Mouse (Mus musculus): ENCODE measurements around the gene Map4k3.
"Not testable (repeated sequence)": the region's sequence is repeated elsewhere in the genome, so short reads cannot be mapped to it uniquely, and the experiment has no call there.

Gene Map4k3

GRCm38 (mm10) chr17:80632354-80632753 lies 95.9 kb downstream of the Map4k3 start:
- DNase-seq (ENCODE audit: low read depth): peak; percentile 10

DNA sequence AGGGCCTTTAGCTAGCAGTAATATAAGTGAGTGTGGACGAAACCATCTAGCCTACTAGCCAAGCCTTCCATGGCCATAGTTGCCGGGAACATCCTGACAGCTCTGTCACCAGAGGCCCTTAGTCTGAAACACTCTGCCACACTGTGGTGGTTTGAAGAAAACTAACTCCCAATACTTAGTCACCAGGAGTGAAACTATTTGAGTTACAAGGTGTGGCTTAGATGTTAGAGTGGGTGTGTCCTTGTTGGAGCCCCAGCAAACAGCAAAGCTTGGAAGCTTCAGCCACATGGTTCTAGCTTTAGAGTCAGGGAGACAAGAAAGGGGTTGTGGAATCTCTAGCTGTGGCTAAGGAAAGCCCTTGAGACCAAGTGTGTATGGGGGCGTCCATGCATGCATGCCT lies 97.3 kb downstream of the Map4k3 start:
- no peak for DNase-seq (ENCODE audit: low read depth)

DNA sequence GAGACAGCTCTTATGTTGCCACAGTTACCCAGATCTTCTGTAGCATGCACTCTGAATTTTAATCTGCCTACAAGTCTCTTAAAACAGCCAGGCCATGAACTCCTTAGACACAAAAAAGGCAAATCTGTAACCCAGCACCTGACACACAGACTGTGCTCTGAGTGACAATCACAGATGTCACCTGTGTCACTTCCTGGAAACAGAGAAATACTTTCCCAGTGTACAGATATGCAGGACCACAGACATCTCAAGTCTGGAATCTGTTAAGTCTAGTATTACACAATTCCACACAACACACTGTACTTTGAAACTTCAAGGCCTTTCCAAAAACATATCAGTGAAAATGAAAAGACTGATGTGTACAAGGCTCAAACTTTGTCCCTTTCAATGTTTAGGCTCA lies 103.3 kb downstream of the Map4k3 start:
- DNase-seq (ENCODE audit: low read depth): no peak

DNA sequence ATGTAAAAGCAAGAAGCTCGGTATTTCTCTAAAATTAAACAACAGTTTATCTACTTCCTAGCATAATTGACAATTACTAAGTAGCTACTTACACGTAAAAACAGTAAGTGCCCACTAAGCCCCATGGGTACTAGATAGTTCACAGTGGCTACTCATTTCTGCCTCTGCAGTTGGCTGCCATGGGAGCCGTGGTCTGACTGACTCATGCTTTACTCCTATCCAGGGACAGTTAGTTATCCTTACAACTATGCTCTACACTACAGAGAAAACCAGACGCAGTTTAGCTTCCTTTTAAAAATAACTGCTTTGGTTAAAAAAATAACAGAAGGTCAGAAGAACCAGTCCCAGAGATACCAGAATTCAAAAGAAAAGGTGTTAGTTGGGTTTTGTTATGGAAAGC lies 106.6 kb downstream of the Map4k3 start:
- DNase-seq (ENCODE audit: low read depth): no peak

GRCm38 (mm10) chr17:80620786-80621423 lies 107.4 kb downstream of the Map4k3 start:
- DNase-seq (ENCODE audit: low read depth): peak; percentile 65

GRCm38 (mm10) chr17:80619556-80619955 lies 108.7 kb downstream of the Map4k3 start:
- DNase-seq (ENCODE audit: low read depth): no peak

DNA sequence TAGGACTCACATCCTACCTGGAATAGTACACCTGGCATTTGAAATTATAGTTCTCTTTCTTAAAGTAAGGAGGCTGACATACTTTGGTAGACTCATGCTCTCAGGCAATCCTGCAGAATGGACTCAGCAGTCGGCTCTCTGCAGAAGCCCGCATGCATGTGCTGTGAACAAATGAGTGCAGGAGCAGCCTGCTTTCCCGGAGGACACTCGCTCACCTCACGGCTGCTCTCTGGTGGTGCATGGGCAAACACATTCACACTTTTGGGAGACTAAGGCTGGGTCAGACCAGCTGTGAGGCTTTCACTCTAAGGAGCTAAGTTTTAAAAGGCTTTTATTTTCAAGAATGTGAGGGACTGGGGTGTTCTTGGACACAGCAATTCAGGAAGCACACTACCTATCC lies 109.4 kb downstream of the Map4k3 start:
- DNase-seq (ENCODE audit: low read depth): no peak

- DNase-seq (ENCODE audit: low read depth): no peak
These were observed 124.5 kb downstream of the Map4k3 start for GRCm38 (mm10) chr17:80603806-80604205.

DNA sequence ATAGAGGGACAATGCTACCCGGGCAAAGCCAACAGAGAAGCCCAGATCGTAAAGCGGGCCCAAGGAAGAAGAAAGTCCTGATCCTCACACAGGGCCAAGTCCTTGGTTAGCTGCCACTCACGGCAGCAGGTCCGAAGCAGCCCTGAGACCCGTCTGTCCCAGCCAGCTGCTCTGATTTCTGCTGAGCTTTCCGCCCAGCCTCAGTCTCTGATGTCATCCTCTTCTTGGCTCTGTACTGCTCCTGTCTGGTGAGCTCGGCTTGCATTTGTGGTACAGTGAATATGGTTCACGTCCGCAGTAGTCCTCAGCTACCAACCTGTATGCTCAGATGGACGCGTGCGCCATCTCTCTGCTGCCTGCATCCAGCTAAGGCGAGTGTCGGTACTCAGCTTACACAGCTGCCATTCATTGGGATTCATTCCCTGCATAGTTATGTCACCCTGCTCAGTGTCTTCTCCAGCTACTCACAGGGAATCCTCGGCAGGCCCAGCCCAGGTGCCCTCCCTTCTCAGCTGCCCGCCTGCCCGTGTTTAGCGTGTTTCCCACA lies 125.1 kb downstream of the Map4k3 start:
- no peak for DNase-seq (ENCODE audit: low read depth)

DNA sequence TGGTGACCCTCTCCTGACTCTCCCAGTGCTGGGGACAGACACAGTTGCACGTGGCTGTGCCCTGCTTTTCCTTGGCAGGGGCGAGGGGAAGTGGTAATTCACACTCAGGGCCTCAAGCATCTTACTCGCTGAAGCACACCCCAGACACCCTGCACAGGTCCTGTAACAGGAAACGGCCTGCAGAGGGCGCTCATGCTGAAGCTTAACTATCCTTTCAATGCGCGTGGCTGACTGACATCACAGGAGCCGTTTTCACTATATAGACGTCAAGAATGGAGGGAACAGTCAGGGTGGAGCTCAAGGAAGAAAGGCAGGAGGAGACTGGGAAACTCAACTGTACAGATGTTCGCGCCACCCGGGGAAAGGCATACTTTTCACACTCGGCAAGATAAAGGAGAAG lies 126.9 kb downstream of the Map4k3 start:
- peak; percentile 47 for DNase-seq (ENCODE audit: low read depth)

- no peak for DNase-seq (ENCODE audit: low read depth)
These were observed 145.2 kb downstream of the Map4k3 start for GRCm38 (mm10) chr17:80583051-80583450.

GRCm38 (mm10) chr17:80579901-80580300 lies 148.4 kb downstream of the Map4k3 start:
- DNase-seq (ENCODE audit: low read depth): no peak

DNA sequence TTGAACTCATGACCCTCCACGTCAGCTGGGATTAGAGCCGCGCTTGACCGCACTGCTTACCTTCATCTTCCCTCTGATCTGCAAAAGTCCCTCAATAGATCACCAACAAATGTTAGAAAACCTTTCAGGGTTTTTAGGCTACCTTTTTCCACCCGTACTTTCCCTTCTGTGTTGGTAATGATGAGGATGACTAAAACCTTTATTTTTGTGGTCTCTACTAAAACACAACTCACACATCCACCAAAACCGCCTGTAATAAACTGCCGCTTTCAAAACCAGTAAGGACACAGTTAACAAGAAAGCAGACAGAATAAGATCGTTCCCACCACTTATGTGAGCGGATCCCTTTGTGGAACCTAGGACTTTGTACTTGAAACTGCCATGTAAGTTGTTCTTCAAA lies 149.2 kb downstream of the Map4k3 start:
- DNase-seq (ENCODE audit: low read depth): no peak

DNA sequence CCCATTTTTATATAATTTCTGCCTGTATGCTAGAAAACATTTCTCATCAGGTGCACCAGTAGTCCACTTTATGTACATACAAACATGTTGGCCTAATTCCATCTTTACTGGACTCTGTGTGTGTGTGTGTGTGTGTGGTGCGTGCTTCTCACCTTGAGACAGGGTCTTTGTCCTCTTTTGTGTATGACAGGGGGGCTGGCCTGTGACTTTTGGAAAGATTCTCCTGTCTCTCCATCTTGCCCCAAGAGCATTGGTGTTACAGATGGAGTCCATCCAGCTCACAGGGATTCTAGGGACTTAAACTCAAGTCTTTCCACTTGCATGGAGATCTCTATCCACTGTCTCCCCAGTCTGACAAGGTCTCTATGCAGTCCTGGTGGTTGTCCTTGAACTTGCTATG lies 150.2 kb downstream of the Map4k3 start:
- no peak for DNase-seq (ENCODE audit: low read depth)

- no peak for DNase-seq (ENCODE audit: low read depth)
These were observed 150.6 kb downstream of the Map4k3 start, which contains the start of gene Cdkl4 for GRCm38 (mm10) chr17:80577639-80578038. TSS of gene Cdkl4 (minus strand) at chr17:80577813.

DNA sequence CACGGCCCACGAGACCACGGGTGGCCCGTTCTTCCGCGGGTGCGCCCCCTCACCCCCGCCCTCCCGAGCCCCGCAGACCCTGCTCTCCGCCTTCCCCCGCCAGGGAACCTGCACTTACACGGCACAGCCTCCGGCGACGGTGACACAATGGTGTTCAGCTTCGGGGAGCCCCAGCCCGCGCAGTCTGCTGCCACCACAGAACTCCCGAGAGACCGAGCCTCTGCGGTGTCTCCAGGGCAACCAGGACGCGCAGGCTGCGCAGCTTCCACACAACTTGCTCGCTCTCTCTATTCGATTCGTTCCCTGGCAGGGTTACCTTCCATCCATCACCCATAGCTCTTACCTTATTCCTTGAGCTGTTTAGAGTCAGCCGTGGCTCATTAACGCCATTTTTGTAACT lies 151.1 kb downstream of the Map4k3 start:
- peak; percentile 50 for DNase-seq (ENCODE audit: low read depth)

DNA sequence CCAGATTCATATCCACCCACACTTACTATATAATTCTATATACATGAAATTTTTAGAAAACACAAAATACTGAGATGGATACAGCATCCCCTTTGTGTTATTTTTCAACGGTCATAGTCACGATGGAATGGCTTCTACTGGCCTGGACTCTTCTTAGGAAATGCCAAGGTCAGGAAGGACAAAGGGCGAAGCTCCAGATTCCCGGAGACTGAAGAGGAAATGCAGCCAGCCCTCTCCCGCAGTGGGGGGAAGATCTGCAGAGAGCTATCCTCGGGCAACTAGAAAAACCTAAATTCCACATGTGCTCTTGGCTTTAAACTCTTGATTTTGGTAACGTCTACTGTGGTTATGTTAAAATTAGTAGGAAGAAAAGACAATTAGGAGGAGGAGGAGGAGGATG lies 153.3 kb downstream of the Map4k3 start:
- DNase-seq (ENCODE audit: low read depth): no peak

GRCm38 (mm10) chr17:80574471-80574965 lies 153.8 kb downstream of the Map4k3 start:
- no peak for DNase-seq (ENCODE audit: low read depth)

- DNase-seq (ENCODE audit: low read depth): no peak
These were observed 155.9 kb downstream of the Map4k3 start for GRCm38 (mm10) chr17:80572187-80572935.

DNA sequence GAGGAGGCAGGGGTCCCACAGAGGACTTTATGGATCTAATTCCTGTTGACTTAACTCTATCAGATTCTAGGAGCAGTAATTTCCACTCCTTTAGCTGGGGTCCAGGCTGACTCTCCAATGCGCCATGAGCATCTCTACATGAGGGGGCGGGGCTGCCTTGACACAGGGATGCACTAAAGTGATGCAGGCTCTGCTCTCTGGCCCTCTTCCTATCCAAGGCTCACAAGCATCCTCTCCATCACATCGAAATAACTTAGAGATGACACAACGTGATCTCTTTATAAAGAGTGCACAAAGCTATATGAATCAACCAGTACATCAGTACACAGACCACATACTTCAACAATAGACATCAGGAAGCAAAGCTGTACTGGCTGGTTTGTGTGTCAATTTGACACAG lies 156.8 kb downstream of the Map4k3 start:
- no peak for DNase-seq (ENCODE audit: low read depth)

- DNase-seq (ENCODE audit: low read depth): not testable (repeated sequence)
These were observed 158.6 kb downstream of the Map4k3 start for GRCm38 (mm10) chr17:80569718-80570117.

DNA sequence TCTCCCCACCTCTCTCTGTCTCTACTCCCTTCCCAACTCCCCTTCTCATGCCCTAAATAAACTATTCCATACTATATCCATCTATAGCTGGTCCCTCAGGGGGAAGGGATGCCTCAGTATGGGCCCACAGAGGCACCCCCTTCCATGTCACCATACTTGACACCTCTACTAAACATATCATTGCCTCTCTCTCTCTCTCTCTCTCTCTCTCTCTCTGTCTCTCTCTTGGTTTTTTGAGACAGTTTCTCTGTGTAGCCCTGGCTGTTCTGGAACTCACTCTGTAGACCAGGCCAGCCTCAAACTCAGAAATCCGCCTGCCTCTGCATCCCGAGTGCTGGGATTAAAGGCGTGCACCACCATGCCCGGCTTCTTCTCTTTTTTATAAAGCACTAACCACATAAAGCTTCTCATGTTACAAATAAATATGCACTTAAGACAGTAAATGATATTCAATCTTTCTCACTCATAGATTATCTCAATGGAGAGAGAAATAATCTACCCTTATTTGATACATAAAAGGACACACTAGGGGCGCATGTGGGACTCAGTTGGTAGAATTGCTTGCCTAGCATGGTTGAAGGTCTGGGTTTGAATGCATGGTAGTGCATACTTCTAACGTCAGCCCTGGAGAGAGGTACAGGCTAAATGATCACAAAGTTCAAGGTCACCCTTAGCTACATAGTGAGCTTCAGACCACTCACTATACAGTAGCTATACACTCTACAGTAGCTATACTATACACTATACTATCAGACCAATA lies 159.3 kb downstream of the Map4k3 start:
- DNase-seq (ENCODE audit: low read depth): no peak
